Mouse (Mus musculus): ENCODE measurements around the gene Rnf11. TPM values are rescaled to one million over a fixed set of nuclear protein-coding genes. Genes with fewer than 3 reads are reported as not detected.

Gene Rnf11
- polyA plus RNA-seq, 1 experiment: 16.1 TPM

- DNase-seq: no peak
These were observed 1.8 kb downstream of the Rnf11 start for GRCm38 (mm10) chr4:109482701-109483100.

GRCm38 (mm10) chr4:109481424-109481823 is 3.1 kb downstream of the Rnf11 start:
- no peak overlapping the region for H3K27ac ChIP-seq (ENCODE audit: control insufficient read depth, insufficient read depth, low read length)
- no peak overlapping the region for H3K4me3 ChIP-seq (ENCODE audit: control insufficient read depth, insufficient read depth, low read length)
- no peak for TF ChIP-seq CTCF (IDR thresholded peaks at IDR 0.05; ENCODE audit: borderline replicate concordance, control insufficient read depth, extremely low read depth, insufficient read depth, low read length, poor library complexity)
- no peak for TF ChIP-seq POLR2A (IDR thresholded peaks at IDR 0.05; ENCODE audit: control insufficient read depth, extremely low read depth, insufficient read depth, low read length, poor library complexity)
- H3K36me3 ChIP-seq (ENCODE audit: control insufficient read depth, insufficient read depth, low read length): no peaks in the 10 kb centered on the region
- WGBS: 59% methylated on average over 2 of the region's 2 CpGs
- no peak for DNase-seq
- H3K4me1 ChIP-seq (replicated peaks; ENCODE audit: control insufficient read depth, insufficient read depth, low read length): no peaks in the 10 kb centered on the region
- H3K27me3 ChIP-seq (ENCODE audit: control insufficient read depth, insufficient read depth, low read length): no peaks in the 10 kb centered on the region

More at GRCm38 (mm10) chr4:109482701-109483100, 1.8 kb downstream of the Rnf11 start:
- 100% methylated on average over 1 of the region's 1 CpGs for WGBS
- Histone ChIP-seq H3K27ac (ENCODE audit: control insufficient read depth, insufficient read depth, low read length) (no peak overlapping the region), H3K4me3 (ENCODE audit: control insufficient read depth, insufficient read depth, low read length) (no peak overlapping the region), H3K27me3 (ENCODE audit: control insufficient read depth, insufficient read depth, low read length) (no peaks in the 10 kb centered on the region), H3K36me3 (ENCODE audit: control insufficient read depth, insufficient read depth, low read length) (no peaks in the 10 kb centered on the region), H3K4me1 (replicated peaks; ENCODE audit: control insufficient read depth, insufficient read depth, low read length) (no peaks in the 10 kb centered on the region)
- TF ChIP-seq CTCF (IDR thresholded peaks at IDR 0.05; ENCODE audit: borderline replicate concordance, control insufficient read depth, extremely low read depth, insufficient read depth, low read length, poor library complexity): no peak
- no peak for TF ChIP-seq POLR2A (IDR thresholded peaks at IDR 0.05; ENCODE audit: control insufficient read depth, extremely low read depth, insufficient read depth, low read length, poor library complexity)

- no peak for TF ChIP-seq POLR2A (IDR thresholded peaks at IDR 0.05; ENCODE audit: control insufficient read depth, extremely low read depth, insufficient read depth, low read length, poor library complexity)
- no peak for TF ChIP-seq CTCF (IDR thresholded peaks at IDR 0.05; ENCODE audit: borderline replicate concordance, control insufficient read depth, extremely low read depth, insufficient read depth, low read length, poor library complexity)
- no peak for DNase-seq
These were observed 7.1 kb downstream of the Rnf11 start for GRCm38 (mm10) chr4:109477454-109477853.

GRCm38 (mm10) chr4:109476554-109477014 is 7.9 kb downstream of the Rnf11 start:
- H3K4me1 ChIP-seq (replicated peaks; ENCODE audit: control insufficient read depth, insufficient read depth, low read length): no peaks in the 10 kb centered on the region
- DNase-seq: peak; percentile 68
- no peak overlapping the region for H3K27ac ChIP-seq (ENCODE audit: control insufficient read depth, insufficient read depth, low read length)
- H3K4me3 ChIP-seq (ENCODE audit: control insufficient read depth, insufficient read depth, low read length): peak overlapping the region; percentile 64
- H3K27me3 ChIP-seq (ENCODE audit: control insufficient read depth, insufficient read depth, low read length): no peaks in the 10 kb centered on the region
- WGBS: under 1% methylated on average over 38 of the region's 39 CpGs
- TF ChIP-seq POLR2A (IDR thresholded peaks at IDR 0.05; ENCODE audit: control insufficient read depth, extremely low read depth, insufficient read depth, low read length, poor library complexity) (no peak), CTCF (IDR thresholded peaks at IDR 0.05; ENCODE audit: borderline replicate concordance, control insufficient read depth, extremely low read depth, insufficient read depth, low read length, poor library complexity) (no peak)
- H3K36me3 ChIP-seq (ENCODE audit: control insufficient read depth, insufficient read depth, low read length): no peaks in the 10 kb centered on the region

More at GRCm38 (mm10) chr4:109477454-109477853, 7.1 kb downstream of the Rnf11 start:
- Histone ChIP-seq H3K4me3 (ENCODE audit: control insufficient read depth, insufficient read depth, low read length) (no peak overlapping the region), H3K4me1 (replicated peaks; ENCODE audit: control insufficient read depth, insufficient read depth, low read length) (no peaks in the 10 kb centered on the region), H3K27ac (ENCODE audit: control insufficient read depth, insufficient read depth, low read length) (no peak overlapping the region), H3K27me3 (ENCODE audit: control insufficient read depth, insufficient read depth, low read length) (no peaks in the 10 kb centered on the region), H3K36me3 (ENCODE audit: control insufficient read depth, insufficient read depth, low read length) (no peaks in the 10 kb centered on the region)
- 95% methylated on average over 3 of the region's 3 CpGs for WGBS

GRCm38 (mm10) chr4:109475577-109476553 is 8.7 kb downstream of the Rnf11 start:
- H3K36me3 ChIP-seq (ENCODE audit: control insufficient read depth, insufficient read depth, low read length): no peaks in the 10 kb centered on the region
- WGBS: 1% methylated on average over 62 of the region's 68 CpGs
- H3K27me3 ChIP-seq (ENCODE audit: control insufficient read depth, insufficient read depth, low read length): no peaks in the 10 kb centered on the region
- DNase-seq: peak; percentile 40
- TF ChIP-seq POLR2A (IDR thresholded peaks at IDR 0.05; ENCODE audit: control insufficient read depth, extremely low read depth, insufficient read depth, low read length, poor library complexity) (no peak), CTCF (IDR thresholded peaks at IDR 0.05; ENCODE audit: borderline replicate concordance, control insufficient read depth, extremely low read depth, insufficient read depth, low read length, poor library complexity) (no peak)
- no peaks in the 10 kb centered on the region for H3K4me1 ChIP-seq (replicated peaks; ENCODE audit: control insufficient read depth, insufficient read depth, low read length)
- peak overlapping the region; percentile 64 for H3K4me3 ChIP-seq (ENCODE audit: control insufficient read depth, insufficient read depth, low read length)
- no peak overlapping the region for H3K27ac ChIP-seq (ENCODE audit: control insufficient read depth, insufficient read depth, low read length)

GRCm38 (mm10) chr4:109475078-109475477 is 9.4 kb downstream of the Rnf11 start:
- 84% methylated on average over 2 of the region's 2 CpGs for WGBS
- H3K27ac ChIP-seq (ENCODE audit: control insufficient read depth, insufficient read depth, low read length): no peak overlapping the region
- no peak for TF ChIP-seq POLR2A (IDR thresholded peaks at IDR 0.05; ENCODE audit: control insufficient read depth, extremely low read depth, insufficient read depth, low read length, poor library complexity)
- TF ChIP-seq CTCF (IDR thresholded peaks at IDR 0.05; ENCODE audit: borderline replicate concordance, control insufficient read depth, extremely low read depth, insufficient read depth, low read length, poor library complexity): no peak
- no peaks in the 10 kb centered on the region for H3K27me3 ChIP-seq (ENCODE audit: control insufficient read depth, insufficient read depth, low read length)
- no peaks in the 10 kb centered on the region for H3K4me1 ChIP-seq (replicated peaks; ENCODE audit: control insufficient read depth, insufficient read depth, low read length)
- no peak overlapping the region for H3K4me3 ChIP-seq (ENCODE audit: control insufficient read depth, insufficient read depth, low read length)
- H3K36me3 ChIP-seq (ENCODE audit: control insufficient read depth, insufficient read depth, low read length): no peaks in the 10 kb centered on the region
- no peak for DNase-seq

Data from thymus, adult 2 months (tissue).